Mouse (Mus musculus) adrenal gland, postnatal 0 days (tissue): ENCODE results near the gene Tcaim. TPM values are rescaled to one million over a fixed set of nuclear protein-coding genes. Genes with fewer than 3 reads are reported as not detected.

ENCODE experiments used
- polyA plus RNA-seq: library from polyadenylated mRNA; unstranded; fragments of >200 nt; fragmentation: Nextera tagmentation; extraction: Ambion mirVana; gene quantifications from 2 replicates; pipeline ENCODE4 v1.2.1, GENCODE M21; 2015

Gene Tcaim
- polyA plus RNA-seq: 7.0 and 9.1 TPM in 2 replicates

DNA sequence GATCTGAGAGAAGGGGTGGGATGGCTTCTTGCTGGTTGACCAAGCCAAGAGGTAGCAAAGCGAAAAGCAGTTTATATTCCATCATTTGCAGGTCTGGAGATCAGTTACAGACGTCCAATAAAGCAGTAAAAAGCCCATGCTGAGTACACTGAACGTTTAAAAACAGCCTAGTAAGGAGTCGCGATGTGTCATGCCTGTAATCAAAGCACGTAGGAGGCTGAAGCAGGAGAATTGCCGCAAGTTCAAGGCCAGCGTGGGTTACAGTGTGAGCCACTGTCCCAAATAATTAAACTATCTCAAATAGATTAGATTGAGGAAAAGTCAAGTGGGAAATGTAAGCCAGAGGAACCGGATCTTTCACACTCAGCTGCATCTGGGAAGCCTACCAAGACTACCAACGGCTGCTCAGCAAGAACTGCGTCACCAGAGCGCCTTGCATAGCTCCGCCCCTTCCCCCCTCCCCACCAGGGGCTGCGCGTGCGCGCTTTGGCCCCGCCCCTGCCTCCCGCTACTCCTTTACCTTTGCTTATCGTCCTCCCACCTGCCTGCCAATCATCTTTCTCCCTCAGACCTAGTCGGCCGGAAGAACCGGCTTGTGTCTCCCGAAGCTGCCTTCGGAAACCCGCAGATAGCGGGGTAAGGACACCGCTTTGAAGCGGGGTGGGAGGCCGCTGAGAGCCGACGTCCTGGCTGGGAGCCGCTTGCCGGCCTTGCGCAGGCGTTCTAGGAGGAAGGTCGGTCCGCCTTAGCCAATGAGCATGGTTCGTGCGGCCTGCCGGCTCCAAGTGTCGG is at the start of gene Tcaim:
TSS of gene Tcaim (plus strand) at position 487 of the 792 bp plus-strand sequence.

GRCm38 (mm10) chr9:122843760-122844159 is 38.4 kb downstream of the Tcaim start, which contains the start of gene Gm35549:
Gene Gm35549 (minus strand): TSS chr9:122844035.

GRCm38 (mm10) chr9:122865697-122866166 is 60.4 kb downstream of the Tcaim start, which contains the start of gene Zfp445:
Gene Zfp445 (minus strand): TSS chr9:122866006.

GRCm38 (mm10) chr9:122885385-122885784 is 80.0 kb downstream of the Tcaim start, which contains the start of gene Zkscan7:
Gene Zkscan7 (plus strand): TSS chr9:122885685.

Other genes with a start within 250 kb of the Tcaim start
- gene Topaz1, start 58.2 kb upstream of the Tcaim start, polyA plus RNA-seq: 0.03 and 0.05 TPM in 2 replicates
- gene Gm35549, start 38.5 kb downstream of the Tcaim start, polyA plus RNA-seq: 0.47 TPM in 1 of 2 replicates, not detected in the other
- 18.7 and 29.7 TPM in 2 replicates for gene Zfp445, start 60.5 kb downstream of the Tcaim start, polyA plus RNA-seq
- 3.0 and 3.9 TPM in 2 replicates for gene Zkscan7, start 80.1 kb downstream of the Tcaim start, polyA plus RNA-seq
- 9.1 TPM in 2 replicates for gene Zfp105, start 117.5 kb downstream of the Tcaim start, polyA plus RNA-seq
- gene 1110059G10Rik, start 145.5 kb downstream of the Tcaim start, polyA plus RNA-seq: 53.2 and 60.2 TPM in 2 replicates
- gene Kif15, start 145.5 kb downstream of the Tcaim start, polyA plus RNA-seq: 7.9 and 11.4 TPM in 2 replicates
- 43.7 and 50.4 TPM in 2 replicates for gene Tmem42, start 215.8 kb downstream of the Tcaim start, polyA plus RNA-seq
- gene Tgm4, start 229.2 kb downstream of the Tcaim start, polyA plus RNA-seq: 0.49 and 0.90 TPM in 2 replicates